Mouse (Mus musculus): Measurements from ENCODE around the gene Lcmt1.
A peak's percentile ranks its signal among the peaks of the same experiment; 100 is the strongest.

DNA sequence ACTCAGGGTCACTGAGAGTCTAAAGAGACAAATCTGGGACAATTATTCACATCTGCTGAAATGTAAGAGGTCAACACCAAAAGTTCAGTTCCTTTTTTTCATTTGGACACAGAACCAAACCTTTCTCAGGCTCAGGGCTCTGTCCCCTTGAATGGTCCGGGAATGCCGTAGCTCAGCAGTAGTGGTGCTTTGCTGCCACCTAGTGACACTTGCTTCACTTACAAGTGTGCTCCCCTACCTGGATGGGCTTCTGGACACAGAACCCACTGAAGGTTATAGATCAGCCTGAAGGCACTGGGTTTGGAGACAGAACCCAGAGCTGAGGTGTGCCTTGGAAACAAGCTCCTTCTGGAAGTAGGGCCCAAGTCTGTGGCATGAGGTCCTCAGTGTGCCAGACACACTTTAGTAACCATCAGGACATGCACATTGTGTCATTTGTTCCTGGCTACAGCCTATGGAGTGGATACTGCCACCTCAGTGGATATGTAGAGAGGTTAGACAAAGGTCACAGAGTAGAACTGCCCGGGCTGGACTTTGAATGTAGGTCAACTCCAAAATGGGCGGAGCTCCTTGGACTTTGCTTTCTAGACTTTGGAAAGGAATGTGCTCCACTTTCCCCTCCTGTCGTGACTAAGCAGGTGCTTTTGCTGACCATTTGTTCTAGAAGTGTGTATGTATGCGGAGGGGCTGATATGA, 96.3 kb downstream of the Lcmt1 start:
- peak; percentile 56 for TF ChIP-seq CTCF (conservative IDR thresholded peaks at IDR 0.05; ENCODE audit: low read length)
- no peak for TF ChIP-seq POU5F1 (IDR thresholded peaks at IDR 0.05; ENCODE audit: borderline replicate concordance, low read length)
- TF ChIP-seq NANOG (IDR thresholded peaks at IDR 0.05; ENCODE audit: borderline replicate concordance, low read length) = no peak
